Mouse (Mus musculus) bone marrow macrophage, adult 2 months (primary cell): Measurements from ENCODE around the gene Iqce.

Experiments
- CTCF ChIP-seq: IDR thresholded peaks from 2 replicates; pipeline ENCODE4 v1.5.1; 2012; ENCODE audit warnings: low read depth, mild to moderate bottlenecking, low read length, moderate library complexity
- POLR2A ChIP-seq: IDR thresholded peaks from 2 replicates; pipeline ENCODE4 v1.6.1; 2012; ENCODE audit warnings: mild to moderate bottlenecking, low read depth, low read length, borderline replicate concordance

GRCm38 (mm10) chr5:140705501-140706171 lies 3.5 kb upstream of the Iqce start:
- no peak for TF ChIP-seq CTCF
- TF ChIP-seq POLR2A: no peak
